Mouse (Mus musculus) C2C12 (cell line): ENCODE data around the gene Ppm1f.

Experiments
- CEBPB ChIP-seq: IDR thresholded peaks from one replicate; pipeline ENCODE4 v1.6.1; 2011; ENCODE audit warnings: low read depth, mild to moderate bottlenecking, control low read depth, moderate library complexity
- CTCF ChIP-seq: IDR thresholded peaks from one replicate; pipeline ENCODE4 v1.5.1; 2011; ENCODE audit not compliant: control insufficient read depth, insufficient read depth, insufficient read length
- MAX ChIP-seq: IDR thresholded peaks from one replicate; pipeline ENCODE4 v1.6.1; 2011; ENCODE audit warnings: mild to moderate bottlenecking, control low read depth
- MYOD1 ChIP-seq: IDR thresholded peaks from one replicate; pipeline ENCODE4 v1.6.1; 2011; ENCODE audit warnings: low read depth; ENCODE audit not compliant: control insufficient read depth, insufficient read length

- TF ChIP-seq CTCF (no peak), CEBPB (no peak), MAX (no peak), MYOD1 (no peak)
Measured at GRCm38 (mm10) chr16:16924481-16924880, 28.2 kb downstream of the Ppm1f start.
